Mouse (Mus musculus) ES-CJ7 (cell line): ENCODE measurements around the gene C1ql4.
A peak's percentile ranks its signal among the peaks of the same experiment; 100 is the strongest.
"Not testable (repeated sequence)": the region's sequence is repeated elsewhere in the genome, so short reads cannot be mapped to it uniquely, and the experiment has no call there.

Source experiments
- DNase-seq: peaks from one replicate; pipeline ENCODE4 v3.0.0; 2011; ENCODE audit warnings: low read depth, low spot score

The C1ql4 gene

DNA sequence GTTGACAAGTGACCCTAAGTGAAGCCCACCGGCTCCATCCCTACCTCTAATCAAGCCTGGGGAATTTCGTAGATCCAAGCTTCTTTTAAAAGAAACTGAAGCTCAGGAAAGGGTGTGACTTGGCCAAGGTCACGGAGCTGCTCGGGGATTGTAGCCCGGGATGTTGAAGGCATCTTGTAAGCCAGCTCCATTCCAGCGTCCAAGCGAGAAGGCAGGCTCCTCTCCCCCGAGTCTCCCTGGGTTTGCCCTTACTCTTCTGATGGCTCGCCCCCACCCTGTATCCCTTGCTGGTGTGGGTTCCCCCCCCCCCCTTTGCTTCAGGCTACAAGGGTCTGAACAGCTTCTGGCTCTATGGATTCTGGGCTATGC is 10.9 kb upstream of the C1ql4 start:
- peak; percentile 50 for DNase-seq

DNA sequence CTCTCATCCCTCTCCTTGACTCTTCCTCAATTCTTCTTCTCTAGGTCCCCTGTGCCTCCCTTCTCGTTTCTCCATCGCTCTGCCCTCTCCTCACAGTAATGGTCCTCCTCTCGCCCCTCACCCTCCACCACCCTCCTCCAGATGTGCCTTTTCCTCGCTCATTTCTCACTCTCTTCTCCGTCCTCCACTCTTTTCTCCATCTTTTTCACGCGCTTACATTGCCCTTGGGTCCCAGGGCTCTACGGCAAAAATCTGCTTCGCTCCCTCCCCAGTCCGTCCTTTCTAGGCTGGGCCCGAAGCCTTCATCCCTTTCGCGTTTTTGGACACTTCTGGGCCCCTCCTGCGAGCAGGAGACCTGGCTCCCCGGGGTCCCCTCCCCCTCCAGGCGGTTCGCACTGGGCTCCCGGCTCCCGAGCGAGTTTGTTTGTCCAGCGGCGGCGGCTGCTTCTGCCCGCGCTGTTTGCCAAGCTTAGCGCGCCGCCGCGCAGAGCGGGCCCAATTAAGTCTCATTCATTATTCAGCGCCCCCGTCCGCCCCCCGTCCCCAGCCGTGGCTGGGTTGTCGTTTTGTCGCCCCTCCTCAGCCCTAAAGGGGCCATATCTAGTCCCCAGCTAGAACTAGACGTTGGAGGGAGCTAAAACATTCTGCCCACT is 10.3 kb upstream of the C1ql4 start:
- DNase-seq: no peak

- peak; percentile 49 for DNase-seq
Observed at GRCm38 (mm10) chr15:99096831-99097500, 9.3 kb upstream of the C1ql4 start.

DNA sequence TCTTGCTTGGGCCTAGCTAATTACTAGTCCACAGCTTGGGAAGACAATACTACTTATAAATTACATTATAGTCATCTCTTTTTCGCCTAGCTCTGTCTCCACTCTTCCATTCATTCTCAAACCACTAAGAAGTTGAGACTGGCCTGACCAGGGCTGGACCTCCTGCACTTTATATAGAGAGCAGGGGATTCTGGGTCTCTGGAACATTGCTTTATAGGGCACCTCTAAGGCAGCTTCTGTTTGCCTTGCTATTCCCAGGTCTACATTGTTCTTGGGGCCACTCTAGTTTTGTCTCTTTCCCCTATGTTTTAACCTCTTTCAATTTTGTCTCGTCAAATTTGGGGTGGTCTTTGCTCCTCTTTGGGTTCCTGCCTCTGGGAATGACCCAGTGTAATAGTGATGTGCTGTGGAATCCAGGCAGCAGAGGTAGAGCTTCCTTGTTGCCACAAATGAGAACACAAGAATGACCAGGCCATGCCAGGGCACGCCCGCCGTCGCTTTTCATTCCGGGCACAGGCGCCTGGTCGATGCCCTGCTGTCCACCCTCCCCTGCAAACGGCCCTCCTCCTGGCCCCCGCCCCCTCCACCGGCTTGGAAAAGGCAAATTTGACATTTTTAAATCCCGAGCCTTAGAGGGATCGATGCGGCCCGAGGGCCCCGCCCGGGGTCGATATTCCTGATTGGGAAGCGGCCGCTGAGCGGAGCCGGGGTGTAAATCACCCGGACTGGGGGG is 8.6 kb upstream of the C1ql4 start:
- no peak for DNase-seq

GRCm38 (mm10) chr15:99095356-99095755 is 7.7 kb upstream of the C1ql4 start:
- DNase-seq: no peak

DNA sequence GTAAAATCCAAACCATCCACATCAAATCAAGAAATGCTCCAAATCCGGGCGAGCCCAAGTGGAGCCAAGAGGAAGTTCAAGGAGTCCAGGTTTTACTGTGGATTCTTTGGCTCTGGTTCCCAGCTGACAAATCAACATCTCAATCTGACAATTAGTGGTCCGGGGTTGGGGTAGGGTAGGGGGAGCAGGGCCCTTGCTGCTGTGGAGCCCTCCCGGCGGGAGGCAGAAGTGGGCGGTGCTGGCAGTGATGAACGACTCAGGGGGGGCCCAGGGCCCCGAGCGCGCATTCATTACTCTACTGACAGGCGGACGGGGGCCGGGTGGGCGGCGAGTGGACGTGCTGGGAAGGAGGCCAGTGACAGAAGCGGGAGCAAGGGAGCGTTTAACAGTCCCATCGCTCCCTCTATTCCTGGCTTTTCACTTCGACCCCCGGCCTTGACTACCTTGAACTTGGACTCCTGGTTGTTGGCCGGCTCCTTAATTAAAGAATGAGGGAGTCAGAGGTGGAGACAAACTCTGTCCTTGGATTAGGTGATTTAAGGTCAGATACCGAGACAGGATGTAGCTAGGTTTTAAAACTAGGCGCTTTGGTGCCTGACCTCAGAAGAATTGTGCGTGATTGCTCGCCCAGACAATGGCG is 7.1 kb upstream of the C1ql4 start:
- DNase-seq: peak; percentile 73

GRCm38 (mm10) chr15:99093291-99094258 is 6.0 kb upstream of the C1ql4 start:
- peak; percentile 89 for DNase-seq

DNA sequence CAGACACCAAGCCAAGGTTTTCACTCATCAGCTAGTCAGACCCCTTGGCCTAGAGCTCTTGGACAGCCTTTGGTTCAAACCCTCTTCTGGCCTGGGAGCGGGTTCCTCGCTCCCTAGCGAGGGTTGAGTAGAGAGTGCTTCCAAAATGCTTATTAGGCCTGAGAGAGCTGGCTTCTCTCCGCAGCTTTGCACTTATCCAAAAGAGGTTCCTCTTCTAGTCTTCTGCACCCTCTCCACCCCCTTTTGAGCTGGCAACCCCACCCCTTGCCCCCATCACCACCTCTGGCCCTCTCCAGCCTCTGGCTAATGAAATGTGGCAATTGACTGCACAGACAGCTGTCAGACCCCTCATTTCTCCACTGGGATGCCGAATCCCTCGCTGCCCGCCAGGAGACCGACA is 5.3 kb upstream of the C1ql4 start, which contains the start of gene Dnajc22:
Gene Dnajc22, plus strand, starts transcription at position 301 of the 400 bp plus-strand sequence.
- DNase-seq: peak; percentile 39

DNA sequence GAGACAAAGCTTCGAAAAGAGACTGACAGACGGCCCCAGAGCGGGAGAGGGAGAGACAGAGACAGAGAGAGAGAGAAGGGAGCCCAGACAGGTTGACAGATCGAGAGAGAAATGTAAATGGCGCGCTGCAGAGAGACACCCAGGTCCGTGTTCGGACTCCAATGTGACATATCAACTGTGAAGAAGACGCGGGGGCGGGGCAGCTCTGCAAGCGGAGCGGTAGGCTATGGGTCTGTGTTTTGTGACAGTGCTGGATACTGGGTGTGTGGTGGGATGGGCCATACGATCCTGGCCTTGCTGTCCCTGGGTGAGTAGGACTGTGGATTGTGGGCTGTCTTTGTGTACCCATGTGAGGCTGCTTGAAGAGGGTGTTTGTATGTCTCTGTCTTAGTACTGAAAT is 1.5 kb upstream of the C1ql4 start:
- DNase-seq: no peak

GRCm38 (mm10) chr15:99088292-99088691 is 675 bp upstream of the C1ql4 start:
- peak; percentile 84 for DNase-seq

GRCm38 (mm10) chr15:99085997-99086396 is 1.6 kb downstream of the C1ql4 start:
- no peak for DNase-seq

DNA sequence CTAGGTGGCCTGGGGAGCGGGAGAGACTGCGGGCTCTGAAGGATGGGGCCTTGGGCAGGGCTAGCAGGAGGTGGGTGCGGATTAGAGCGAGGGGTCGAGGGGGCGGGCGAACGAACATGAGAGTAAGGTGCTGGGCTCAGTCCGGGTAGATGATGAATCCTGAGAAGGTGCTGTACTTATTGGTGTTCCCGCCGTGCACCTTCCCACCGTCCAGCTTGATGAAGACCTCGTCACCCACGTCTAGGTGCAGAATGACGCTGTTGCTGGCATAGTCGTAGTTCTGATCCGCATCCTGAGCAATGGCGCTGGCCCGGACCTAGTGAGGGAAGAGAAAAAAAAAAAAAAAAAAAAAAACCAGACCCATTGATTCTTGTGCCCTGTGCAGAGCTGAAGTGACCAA is 3.0 kb downstream of the C1ql4 start:
- DNase-seq: no peak

DNA sequence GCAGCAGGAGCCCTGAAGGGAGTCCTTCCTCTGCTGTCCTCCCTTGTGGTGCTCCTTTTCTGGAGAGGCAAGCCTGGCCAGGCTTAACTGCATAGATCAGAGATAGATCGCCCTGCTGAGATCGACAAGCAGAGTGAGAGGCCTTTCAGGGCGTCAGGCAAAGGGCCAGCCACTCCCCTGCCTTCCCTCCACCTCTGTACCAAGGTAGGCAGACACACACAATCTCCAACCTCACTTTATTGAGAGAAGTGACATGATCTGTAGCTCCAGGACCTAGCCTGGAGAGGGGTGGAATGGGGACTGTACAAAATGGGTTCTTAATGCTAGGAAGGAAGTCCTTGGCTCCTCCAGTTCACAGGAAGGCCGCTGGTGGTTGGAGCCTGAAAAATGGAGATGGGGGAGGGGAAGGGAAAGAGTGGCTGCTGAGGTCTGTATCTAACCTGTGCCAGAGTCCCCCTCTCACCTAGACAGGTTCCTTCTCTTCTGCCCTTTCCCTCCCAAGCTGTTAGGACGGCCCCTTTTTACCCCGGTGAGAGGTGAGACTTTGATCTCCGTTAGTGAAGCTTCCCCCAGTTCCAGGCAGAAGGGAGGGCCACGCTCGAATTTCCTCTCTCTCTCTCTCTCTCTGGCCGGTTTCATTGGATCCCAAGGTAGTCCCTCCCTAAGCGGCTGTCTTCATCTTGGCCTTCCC is 3.6 kb downstream of the C1ql4 start:
- DNase-seq: peak; percentile 32

DNA sequence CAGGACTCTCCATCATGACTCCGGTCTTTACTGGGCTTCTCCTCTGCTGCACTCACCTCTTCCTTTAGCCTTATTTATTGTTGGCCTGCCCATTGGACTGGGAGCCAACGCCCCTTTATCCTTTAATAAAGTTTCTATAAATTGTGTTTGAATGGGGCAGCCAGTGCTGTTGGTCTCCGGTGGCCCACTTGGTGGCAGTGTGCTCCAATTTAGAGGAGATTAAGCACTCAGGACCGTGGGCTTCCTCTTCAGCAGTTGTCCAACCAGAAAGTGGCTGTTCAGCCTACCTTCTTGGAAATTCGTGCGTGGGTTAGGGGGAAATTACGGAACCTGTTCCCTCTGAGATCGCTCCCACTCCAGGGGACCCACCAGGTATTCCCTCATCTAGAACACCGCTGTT is 4.4 kb downstream of the C1ql4 start:
- DNase-seq: peak; percentile 57

DNA sequence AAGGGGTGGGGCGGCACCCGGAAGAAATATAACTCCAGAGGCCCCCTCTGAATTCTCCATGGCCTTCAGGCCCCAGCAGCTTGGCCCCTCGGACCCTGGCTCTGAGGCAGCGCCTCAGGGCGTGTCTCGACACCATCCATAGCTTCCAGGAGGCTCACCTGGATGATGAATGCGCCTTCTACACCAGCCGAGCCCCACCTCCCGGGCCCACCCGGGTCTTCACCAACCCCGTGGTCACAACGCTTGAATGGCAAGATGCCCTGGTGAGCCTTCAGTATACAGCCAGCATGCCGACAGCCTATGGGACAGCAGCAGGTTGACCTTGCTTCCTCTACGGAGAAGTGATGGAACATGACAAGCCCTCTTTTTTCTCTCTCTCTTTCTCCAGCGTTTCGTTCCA is 4.8 kb downstream of the C1ql4 start:
- DNase-seq: no peak

DNA sequence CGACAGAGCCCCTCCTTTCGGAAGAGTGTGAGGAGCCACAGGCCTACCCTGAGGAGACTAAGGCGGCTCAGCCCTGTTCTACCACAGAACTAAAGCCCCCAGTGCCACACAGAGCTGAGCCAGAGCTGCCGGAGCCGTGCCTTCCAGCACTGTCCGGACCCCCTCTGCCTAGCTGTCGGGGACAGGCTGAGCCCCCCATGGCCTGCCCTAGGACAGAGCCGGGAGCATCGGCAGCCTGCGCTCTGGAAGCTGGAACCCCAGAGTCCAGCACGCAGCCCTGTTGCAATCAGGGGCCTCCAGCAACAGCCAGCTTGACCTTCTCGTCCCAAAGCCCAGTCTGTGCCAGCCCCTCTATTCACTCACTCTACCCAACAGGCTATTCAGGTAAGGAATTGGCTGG is 5.3 kb downstream of the C1ql4 start:
- DNase-seq: no peak

GRCm38 (mm10) chr15:99079804-99080203 is 7.8 kb downstream of the C1ql4 start:
- no peak for DNase-seq

GRCm38 (mm10) chr15:99078181-99078910 is 9.3 kb downstream of the C1ql4 start:
- DNase-seq: no peak

DNA sequence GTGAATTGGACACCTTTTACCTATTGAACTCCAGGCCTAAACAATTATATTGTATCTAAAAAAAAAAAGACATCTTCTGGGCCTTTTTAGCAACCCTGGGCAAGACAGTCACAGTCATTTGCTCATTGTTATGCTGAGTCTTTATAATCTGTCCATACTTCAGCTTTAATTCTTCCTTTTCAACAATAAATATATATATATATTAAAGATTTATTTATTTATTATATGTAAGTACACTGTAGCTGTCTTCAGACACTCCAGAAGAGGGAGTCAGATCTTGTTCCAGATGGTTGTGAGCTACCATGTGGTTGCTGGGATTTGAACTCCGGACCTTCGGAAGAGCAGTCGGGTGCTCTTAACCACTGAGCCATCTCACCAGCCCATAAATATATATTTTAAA is 11.6 kb downstream of the C1ql4 start:
- DNase-seq: not testable (repeated sequence)
